Comparison of ENCODE assay signal across 15 mouse cellular contexts in genomic region chr3:29890764-29891163, GRCm38 (mm10).
A peak's percentile ranks its signal among the peaks of the same experiment; 100 is the strongest.
DNase-seq lines count a peak whose midpoint lies in the region; ATAC-seq and TF ChIP-seq lines count a peak whose summit lies in the region.
"Had no signal": no experiment of that assay in that cellular context is flagged by ENCODE, and none has a peak within 500 bp of the region (broad histone marks: within the 10 kb centered on the region; RNA-seq: fewer than 3 reads in every experiment).

No protein-coding gene starts in this region.

- H3K27ac ChIP-seq in heart, adult 2 months, result peak overlapping the region; percentile 24; the same call in 1 of the 2 replicates
- H3K27ac ChIP-seq in liver, postnatal 0 days (ENCODE audit: low read depth), result no peak overlapping the region
- H3K27ac ChIP-seq in liver, embryonic 11.5 days (ENCODE audit: low read depth, low read length), result no peak overlapping the region
- H3K27ac ChIP-seq: limb, embryonic 13.5 days; macrophage; stomach, embryonic 15.5 days had no signal

- ATAC-seq in liver, postnatal 0 days, result no peak
- no peak for ATAC-seq in liver, embryonic 11.5 days (replicated peaks; ENCODE audit: low FRiP score)
- ATAC-seq: midbrain, embryonic 16.5 days had no signal

- no peak overlapping the region for H3K4me2 ChIP-seq in liver, postnatal 0 days (ENCODE audit: low read depth, low read length)
- no peak overlapping the region for H3K4me2 ChIP-seq in liver, embryonic 11.5 days
- H3K4me2 ChIP-seq: limb, embryonic 13.5 days; stomach, embryonic 15.5 days had no signal

- 55% methylated on average over 4 of the region's 4 CpGs for WGBS in heart, adult 2 months
- WGBS in liver, postnatal 0 days (ENCODE audit: insufficient replicate concordance), result 64% methylated on average over 4 of the region's 4 CpGs
- WGBS in liver, embryonic 11.5 days, result 76% methylated on average over 4 of the region's 4 CpGs

- intact Hi-C loops in heart, adult 2 months (cut with DNase I), result loop anchor here (5.0 to 10.0 kb wide), 3 partner anchors 97 to 627 kb away; no protein-coding TSS in a partner anchor

- no peak for TF ChIP-seq EP300 in heart, adult 2 months (IDR thresholded peaks at IDR 0.05; ENCODE audit: insufficient read depth, low read depth, low read length)
- no peak for TF ChIP-seq EP300 in liver, postnatal 0 days (IDR thresholded peaks at IDR 0.05; ENCODE audit: low read depth)

- no peak for TF ChIP-seq POLR2A in heart, adult 2 months (IDR thresholded peaks at IDR 0.05; ENCODE audit: insufficient read depth, low read depth, low read length)

- TF ChIP-seq CTCF in heart, adult 2 months (IDR thresholded peaks at IDR 0.05), result peak; percentile 71
- 0 out of 2 replicates have a peak, but pooled peaks have one; percentile 18 for TF ChIP-seq CTCF in liver, postnatal 0 days (IDR thresholded peaks at IDR 0.05; ENCODE audit: low read depth)

- no peaks in the 10 kb centered on the region for H3K4me1 ChIP-seq in heart, adult 2 months (ENCODE audit: control insufficient read depth, insufficient read depth, low read length)
- no peaks in the 10 kb centered on the region for H3K4me1 ChIP-seq in liver, postnatal 0 days (ENCODE audit: insufficient read depth)
- no peaks in the 10 kb centered on the region for H3K4me1 ChIP-seq in liver, embryonic 11.5 days (replicated peaks; ENCODE audit: control insufficient read depth, insufficient read depth, low read length)
- H3K4me1 ChIP-seq: limb, embryonic 13.5 days; stomach, embryonic 15.5 days had no signal

- H3K9me3 ChIP-seq in liver, postnatal 0 days (ENCODE audit: low read length), result no peaks in the 10 kb centered on the region
- H3K9me3 ChIP-seq in liver, embryonic 11.5 days (ENCODE audit: control insufficient read depth, low read length), result no peaks in the 10 kb centered on the region
- H3K9me3 ChIP-seq: limb, embryonic 13.5 days; stomach, embryonic 15.5 days had no signal

- no peaks in the 10 kb centered on the region for H3K79me2 ChIP-seq in heart, adult 2 months (replicated peaks; ENCODE audit: control insufficient read depth, insufficient read depth, low read length)

- no peaks in the 10 kb centered on the region for H3K36me3 ChIP-seq in heart, adult 2 months (ENCODE audit: control insufficient read depth, insufficient read depth, low read length)
- no peaks in the 10 kb centered on the region for H3K36me3 ChIP-seq in liver, postnatal 0 days (replicated peaks; ENCODE audit: insufficient read depth, low read length)
- no peaks in the 10 kb centered on the region for H3K36me3 ChIP-seq in liver, embryonic 11.5 days (ENCODE audit: control insufficient read depth, insufficient read depth, low read length)
- H3K36me3 ChIP-seq: limb, embryonic 13.5 days; stomach, embryonic 15.5 days had no signal

- no peak overlapping the region for H3K4me3 ChIP-seq in heart, adult 2 months
- H3K4me3 ChIP-seq in liver, postnatal 0 days (ENCODE audit: low read depth, low read length), result no peak overlapping the region
- no peak overlapping the region for H3K4me3 ChIP-seq in liver, embryonic 11.5 days (ENCODE audit: low read depth, low read length)
- H3K4me3 ChIP-seq: limb, embryonic 13.5 days; stomach, embryonic 15.5 days had no signal

- DNase-seq in heart, adult 2 months, result no peak
- no peak for DNase-seq in heart, postnatal 4 days
- DNase-seq in liver, postnatal 0 days, result no peak
- DNase-seq in liver, embryonic 11.5 days (ENCODE audit: low spot score), result no peak
- peak; percentile 81 for DNase-seq in NIH3T3 (ENCODE audit: low read depth)
- DNase-seq in lung, postnatal 14 days, result peak; percentile 7
- DNase-seq in cerebellum, adult 11-12 months, result no peak
- DNase-seq: cerebellum, adult 18-20 months; heart, postnatal 36 days; kidney, postnatal 36 days; thymus, postnatal 4 days had no signal

- no peaks in the 10 kb centered on the region for H3K27me3 ChIP-seq in heart, adult 2 months (ENCODE audit: control insufficient read depth, insufficient read depth, low read length)
- no peaks in the 10 kb centered on the region for H3K27me3 ChIP-seq in liver, postnatal 0 days (ENCODE audit: insufficient read depth, low read length)
- no peaks in the 10 kb centered on the region for H3K27me3 ChIP-seq in liver, embryonic 11.5 days (replicated peaks; ENCODE audit: control insufficient read depth, insufficient read depth, low read length)
- H3K27me3 ChIP-seq: limb, embryonic 13.5 days; stomach, embryonic 15.5 days had no signal

- H3K9ac ChIP-seq in heart, adult 2 months (ENCODE audit: low read depth, low read length), result no peak overlapping the region
- H3K9ac ChIP-seq in liver, postnatal 0 days (replicated peaks), result no peak overlapping the region
- no peak overlapping the region for H3K9ac ChIP-seq in liver, embryonic 11.5 days (ENCODE audit: low read depth, low read length)
- H3K9ac ChIP-seq: limb, embryonic 13.5 days; stomach, embryonic 15.5 days had no signal

Comparison
In these comparisons a context has a peak if more than half of its experiments do, and no peak if none do; other contexts are left out.
1. DNase-seq: peak in NIH3T3 (single experiment) and lung, postnatal 14 days (single experiment); none in heart, adult 2 months (0 of 2), heart, postnatal 4 days (single experiment), liver, postnatal 0 days (single experiment), liver, embryonic 11.5 days (single experiment) and cerebellum, adult 11-12 months (single experiment).